Comparison of ENCODE assay signal across 8 mouse cellular contexts in genomic region chr7:98104481-98105435, GRCm38 (mm10). TPM values are rescaled to one million over a fixed set of nuclear protein-coding genes. Genes with fewer than 3 reads are reported as not detected.
DNase-seq lines count a peak whose midpoint lies in the region; ATAC-seq and TF ChIP-seq lines count a peak whose summit lies in the region.

No protein-coding gene starts in this region.

- H3K9ac ChIP-seq in forebrain, embryonic 14.5 days (ENCODE audit: low read length): peak overlapping the region; percentile 17; the same call in 1 of the 2 replicates
- H3K9ac ChIP-seq in forebrain, postnatal 0 days: no peak overlapping the region
- H3K9ac ChIP-seq in liver, postnatal 0 days (replicated peaks): peak overlapping the region; percentile 62

- H3K9me3 ChIP-seq in forebrain, embryonic 14.5 days (replicated peaks; ENCODE audit: control insufficient read depth, low read length): no peaks in the 10 kb centered on the region
- H3K9me3 ChIP-seq in forebrain, postnatal 0 days (ENCODE audit: low read length): no peaks in the 10 kb centered on the region
- no peaks in the 10 kb centered on the region for H3K9me3 ChIP-seq in heart, embryonic 10.5 days
- no peaks in the 10 kb centered on the region for H3K9me3 ChIP-seq in liver, postnatal 0 days (ENCODE audit: low read length)

- TF ChIP-seq CTCF in forebrain, postnatal 0 days (IDR thresholded peaks at IDR 0.05; ENCODE audit: low read depth): no peak
- TF ChIP-seq CTCF in kidney, adult 2 months (conservative IDR thresholded peaks at IDR 0.05; ENCODE audit: insufficient read depth, insufficient read length, low read depth, low read length): 0 out of 2 replicates have a peak, but pooled peaks have one; percentile 11
- TF ChIP-seq CTCF in liver, postnatal 0 days (IDR thresholded peaks at IDR 0.05; ENCODE audit: low read depth): no peak

- no peaks in the 10 kb centered on the region for H3K27me3 ChIP-seq in forebrain, embryonic 14.5 days (replicated peaks; ENCODE audit: control insufficient read depth, insufficient read depth, low read length)
- no peaks in the 10 kb centered on the region for H3K27me3 ChIP-seq in forebrain, postnatal 0 days (ENCODE audit: insufficient read depth, low read length)
- H3K27me3 ChIP-seq in heart, embryonic 10.5 days (ENCODE audit: insufficient read depth, poor library complexity, severe bottlenecking): peaks cover 23% of the 10 kb centered on the region; the same call in 1 of the 2 replicates
- no peaks in the 10 kb centered on the region for H3K27me3 ChIP-seq in kidney, adult 2 months (replicated peaks; ENCODE audit: control insufficient read depth, insufficient read depth, low read length)
- no peaks in the 10 kb centered on the region for H3K27me3 ChIP-seq in liver, postnatal 0 days (ENCODE audit: insufficient read depth, low read length)

- TF ChIP-seq EP300 in liver, postnatal 0 days (IDR thresholded peaks at IDR 0.05; ENCODE audit: low read depth): no peak

- H3K4me1 ChIP-seq in forebrain, embryonic 14.5 days (ENCODE audit: control insufficient read depth, insufficient read depth, low read length): peaks cover 5% of the 10 kb centered on the region; the same call in 1 of the 2 replicates
- peaks cover 5% of the 10 kb centered on the region; the same call in 1 of the 2 replicates for H3K4me1 ChIP-seq in forebrain, postnatal 0 days (ENCODE audit: insufficient read depth)
- H3K4me1 ChIP-seq in heart, embryonic 10.5 days: peaks cover 37% of the 10 kb centered on the region
- H3K4me1 ChIP-seq in kidney, adult 2 months (ENCODE audit: control insufficient read depth, insufficient read depth, low read length): peaks cover 25% of the 10 kb centered on the region
- H3K4me1 ChIP-seq in liver, postnatal 0 days (ENCODE audit: insufficient read depth): peaks cover 24% of the 10 kb centered on the region

- peak; percentile 53 for TF ChIP-seq POLR2A in kidney, adult 2 months (IDR thresholded peaks at IDR 0.05; ENCODE audit: low read depth, low read length)

- no peak overlapping the region for H3K4me2 ChIP-seq in forebrain, embryonic 14.5 days (ENCODE audit: low read length)
- no peak overlapping the region for H3K4me2 ChIP-seq in forebrain, postnatal 0 days (ENCODE audit: low read depth)
- H3K4me2 ChIP-seq in liver, postnatal 0 days (ENCODE audit: low read depth, low read length): peak overlapping the region; percentile 65

- H3K27ac ChIP-seq in forebrain, embryonic 14.5 days (ENCODE audit: low read depth, low read length): no peak overlapping the region
- no peak overlapping the region for H3K27ac ChIP-seq in forebrain, postnatal 0 days (ENCODE audit: low read depth, low read length)
- H3K27ac ChIP-seq in heart, embryonic 10.5 days: peak overlapping the region; percentile 90
- peak overlapping the region; percentile 98 for H3K27ac ChIP-seq in kidney, adult 2 months (ENCODE audit: insufficient read depth, low read depth, low read length)
- peak overlapping the region; percentile 89 for H3K27ac ChIP-seq in liver, postnatal 0 days (ENCODE audit: low read depth)

- no peak for DNase-seq in forebrain, embryonic 14.5 days (ENCODE audit: low spot score)
- no peak for DNase-seq in forebrain, postnatal 0 days
- DNase-seq in heart, embryonic 10.5 days (ENCODE audit: low spot score): no peak
- DNase-seq in kidney, adult 2 months: peak; percentile 89
- DNase-seq in liver, postnatal 0 days: peak; percentile 61
- DNase-seq in thymus, postnatal 0 days (ENCODE audit: low spot score): no peak
- no peak for DNase-seq in ovary, postnatal 36 days (ENCODE audit: low spot score)

- ATAC-seq in forebrain, embryonic 14.5 days: no peak
- no peak for ATAC-seq in forebrain, postnatal 0 days
- ATAC-seq in liver, postnatal 0 days: peak; percentile 91
- no peak for ATAC-seq in granulocyte monocyte progenitor cell, adult 5-6 weeks (replicated peaks; ENCODE audit: poor library complexity, severe bottlenecking)

- no peak overlapping the region for H3K4me3 ChIP-seq in forebrain, embryonic 14.5 days (ENCODE audit: low read depth, low read length)
- no peak overlapping the region for H3K4me3 ChIP-seq in forebrain, postnatal 0 days (ENCODE audit: low read depth, low read length)
- H3K4me3 ChIP-seq in heart, embryonic 10.5 days: no peak overlapping the region
- peak overlapping the region; percentile 53 for H3K4me3 ChIP-seq in kidney, adult 2 months (ENCODE audit: insufficient read depth, low read depth, low read length)
- peak overlapping the region; percentile 24 for H3K4me3 ChIP-seq in liver, postnatal 0 days (ENCODE audit: low read depth, low read length)

- no peaks in the 10 kb centered on the region for H3K36me3 ChIP-seq in forebrain, embryonic 14.5 days (ENCODE audit: control insufficient read depth, insufficient read depth, low read length)
- H3K36me3 ChIP-seq in forebrain, postnatal 0 days (ENCODE audit: insufficient read depth): no peaks in the 10 kb centered on the region
- no peaks in the 10 kb centered on the region for H3K36me3 ChIP-seq in heart, embryonic 10.5 days
- no peaks in the 10 kb centered on the region for H3K36me3 ChIP-seq in kidney, adult 2 months (ENCODE audit: control insufficient read depth, insufficient read depth, low read length)
- no peaks in the 10 kb centered on the region for H3K36me3 ChIP-seq in liver, postnatal 0 days (replicated peaks; ENCODE audit: insufficient read depth, low read length)

- WGBS in forebrain, embryonic 14.5 days: 70% methylated on average over 16 of the region's 16 CpGs
- WGBS in forebrain, postnatal 0 days: 73% methylated on average over 16 of the region's 16 CpGs
- 46% methylated on average over 16 of the region's 16 CpGs for WGBS in heart, embryonic 10.5 days
- 27% methylated on average over 16 of the region's 16 CpGs for WGBS in kidney, adult 2 months
- WGBS in liver, postnatal 0 days (ENCODE audit: insufficient replicate concordance): 40% methylated on average over 16 of the region's 16 CpGs

RNA-seq across cellular contexts. Expression of gene Myo7a, which starts 14.6 kb away (rescaled TPM):
- polyA plus RNA-seq in forebrain, embryonic 14.5 days (2014; fragmentation: Nextera tagmentation; extraction: Ambion mirVana): 7.7 and 10.7 TPM in 2 replicates
- total RNA-seq in forebrain, postnatal 0 days (2014; rRNA removed): 37.4 and 47.3 TPM in 2 replicates
- polyA plus RNA-seq in forebrain, postnatal 0 days (2015; fragmentation: Nextera tagmentation; extraction: Ambion mirVana): 5.7 and 11.1 TPM in 2 replicates
- polyA plus RNA-seq in heart, embryonic 10.5 days (2016; fragmentation: Nextera tagmentation; extraction: Ambion mirVana): 16.4 and 17.3 TPM in 2 replicates
- polyA plus RNA-seq in kidney, adult 2 months (2012; rRNA removed): 24.6 and 29.8 TPM in 2 replicates
- 6.5 and 7.6 TPM in 2 replicates for polyA plus RNA-seq in liver, postnatal 0 days (2015; fragmentation: Nextera tagmentation; extraction: Ambion mirVana)
- polyA plus RNA-seq in thymus, postnatal 0 days (2015; fragmentation: Nextera tagmentation; extraction: Ambion mirVana): 2.6 and 2.8 TPM in 2 replicates
- total RNA-seq in granulocyte monocyte progenitor cell, adult 5-6 weeks (2014; fragmentation: Nextera tagmentation): 34.8 and 43.7 TPM in 2 replicates
- total RNA-seq in granulocyte monocyte progenitor cell, adult 5-6 weeks (2017): 22.0 and 26.2 TPM in 2 replicates

RNA-seq across cellular contexts. Expression of gene Omp, which starts 40.5 kb away (rescaled TPM):
- polyA plus RNA-seq in forebrain, embryonic 14.5 days (2014; fragmentation: Nextera tagmentation; extraction: Ambion mirVana): 0.30 and 0.32 TPM in 2 replicates
- total RNA-seq in forebrain, postnatal 0 days (2014; rRNA removed): 0.29 and 0.54 TPM in 2 replicates
- 0.31 and 0.38 TPM in 2 replicates for polyA plus RNA-seq in forebrain, postnatal 0 days (2015; fragmentation: Nextera tagmentation; extraction: Ambion mirVana)
- 0.33 TPM in 2 replicates for polyA plus RNA-seq in heart, embryonic 10.5 days (2016; fragmentation: Nextera tagmentation; extraction: Ambion mirVana)
- 0.53 and 1.3 TPM in 2 replicates for polyA plus RNA-seq in kidney, adult 2 months (2012; rRNA removed)
- 0.23 and 0.27 TPM in 2 replicates for polyA plus RNA-seq in liver, postnatal 0 days (2015; fragmentation: Nextera tagmentation; extraction: Ambion mirVana)
- 0.55 and 0.70 TPM in 2 replicates for polyA plus RNA-seq in thymus, postnatal 0 days (2015; fragmentation: Nextera tagmentation; extraction: Ambion mirVana)
- total RNA-seq in granulocyte monocyte progenitor cell, adult 5-6 weeks (2014; fragmentation: Nextera tagmentation): 0.32 and 0.64 TPM in 2 replicates
- 0.31 TPM in 1 of 2 replicates, not detected in the other for total RNA-seq in granulocyte monocyte progenitor cell, adult 5-6 weeks (2017)

Comparison
In these comparisons a context has a peak if more than half of its experiments do, and no peak if none do; other contexts are left out.
1. DNase-seq: peak in kidney, adult 2 months (single experiment) and liver, postnatal 0 days (single experiment); none in forebrain, embryonic 14.5 days (single experiment), forebrain, postnatal 0 days (single experiment), heart, embryonic 10.5 days (single experiment), thymus, postnatal 0 days (single experiment) and ovary, postnatal 36 days (single experiment).
2. H3K27ac ChIP-seq: peak in heart, embryonic 10.5 days (single experiment), kidney, adult 2 months (single experiment) and liver, postnatal 0 days (single experiment); none in forebrain, embryonic 14.5 days (single experiment) and forebrain, postnatal 0 days (single experiment).
3. H3K4me3 ChIP-seq: peak in kidney, adult 2 months (single experiment) and liver, postnatal 0 days (single experiment); none in forebrain, embryonic 14.5 days (single experiment), forebrain, postnatal 0 days (single experiment) and heart, embryonic 10.5 days (single experiment).